Comparison of ENCODE assay signal across 10 mouse cellular contexts in genomic region chr13:3541159-3541782, GRCm38 (mm10). TPM values are rescaled to one million over a fixed set of nuclear protein-coding genes. Genes with fewer than 3 reads are reported as not detected.
A peak's percentile ranks its signal among the peaks of the same experiment; 100 is the strongest.
DNase-seq lines count a peak whose midpoint lies in the region; ATAC-seq and TF ChIP-seq lines count a peak whose summit lies in the region.
"Had no signal": no experiment of that assay in that cellular context is flagged by ENCODE, and none has a peak within 500 bp of the region (broad histone marks: within the 10 kb centered on the region; RNA-seq: fewer than 3 reads in every experiment).

No protein-coding gene starts in this region.

- no peaks in the 10 kb centered on the region for H3K36me3 ChIP-seq in stomach, embryonic 16.5 days (ENCODE audit: control insufficient read depth, insufficient read depth, low read length)
- H3K36me3 ChIP-seq in stomach, postnatal 0 days (ENCODE audit: control insufficient read depth, insufficient read depth, low read length): no peaks in the 10 kb centered on the region
- H3K36me3 ChIP-seq in forebrain, embryonic 13.5 days (ENCODE audit: poor library complexity, severe bottlenecking): no peaks in the 10 kb centered on the region
- 0 out of 2 replicates have a peak, but pooled peaks cover 2% of the 10 kb centered on the region for H3K36me3 ChIP-seq in liver, postnatal 0 days (replicated peaks; ENCODE audit: insufficient read depth, low read length)

- H3K9ac ChIP-seq in stomach, embryonic 16.5 days (ENCODE audit: low read length): no peak overlapping the region
- no peak overlapping the region for H3K9ac ChIP-seq in stomach, postnatal 0 days (ENCODE audit: low read length)
- no peak overlapping the region; the same call in 1 of the 2 replicates for H3K9ac ChIP-seq in forebrain, embryonic 13.5 days
- no peak overlapping the region for H3K9ac ChIP-seq in liver, postnatal 0 days (replicated peaks)

- ATAC-seq in stomach, embryonic 16.5 days (ENCODE audit: insufficient read depth, low FRiP score): no peak
- ATAC-seq in stomach, postnatal 0 days (ENCODE audit: low FRiP score, low TSS enrichment): no peak
- ATAC-seq in forebrain, embryonic 13.5 days: no peak
- no peak for ATAC-seq in liver, postnatal 0 days
- ATAC-seq in CD4-positive, CD25-positive, alpha-beta regulatory T cell, adult 4 months: no peak

- H3K27me3 ChIP-seq in stomach, embryonic 16.5 days (ENCODE audit: control insufficient read depth, insufficient read depth, low read length): no peaks in the 10 kb centered on the region
- H3K27me3 ChIP-seq in stomach, postnatal 0 days (ENCODE audit: control insufficient read depth, insufficient read depth, low read length): no peaks in the 10 kb centered on the region
- no peaks in the 10 kb centered on the region for H3K27me3 ChIP-seq in forebrain, embryonic 13.5 days
- no peaks in the 10 kb centered on the region for H3K27me3 ChIP-seq in liver, postnatal 0 days (ENCODE audit: insufficient read depth, low read length)

- H3K9me3 ChIP-seq in stomach, embryonic 16.5 days (replicated peaks; ENCODE audit: control insufficient read depth, low read length): no peaks in the 10 kb centered on the region
- no peaks in the 10 kb centered on the region for H3K9me3 ChIP-seq in stomach, postnatal 0 days (ENCODE audit: control insufficient read depth, low read length)
- H3K9me3 ChIP-seq in forebrain, embryonic 13.5 days (replicated peaks): 0 out of 2 replicates have a peak, but pooled peaks cover 4% of the 10 kb centered on the region
- H3K9me3 ChIP-seq in liver, postnatal 0 days (ENCODE audit: low read length): no peaks in the 10 kb centered on the region

- no peak overlapping the region for H3K4me3 ChIP-seq in stomach, embryonic 16.5 days (replicated peaks; ENCODE audit: low read length)
- H3K4me3 ChIP-seq in stomach, postnatal 0 days (ENCODE audit: low read depth, low read length): no peak overlapping the region
- no peak overlapping the region; the same call in 1 of the 2 replicates for H3K4me3 ChIP-seq in forebrain, embryonic 13.5 days
- H3K4me3 ChIP-seq in liver, postnatal 0 days (ENCODE audit: low read depth, low read length): no peak overlapping the region
- H3K4me3 ChIP-seq: erythroblast, embryonic 14.5 days had no signal

- no peak for TF ChIP-seq CTCF in stomach, postnatal 0 days (IDR thresholded peaks at IDR 0.05; ENCODE audit: low read depth)
- TF ChIP-seq CTCF in liver, postnatal 0 days (IDR thresholded peaks at IDR 0.05; ENCODE audit: low read depth): no peak

- WGBS in stomach, embryonic 16.5 days: 85% methylated on average over 2 of the region's 2 CpGs
- 75% methylated on average over 2 of the region's 2 CpGs for WGBS in stomach, postnatal 0 days
- 32% methylated on average over 2 of the region's 2 CpGs for WGBS in forebrain, embryonic 13.5 days
- WGBS in liver, postnatal 0 days (ENCODE audit: insufficient replicate concordance): 57% methylated on average over 2 of the region's 2 CpGs

- no peak for DNase-seq in stomach, postnatal 0 days (ENCODE audit: low spot score)
- DNase-seq in liver, postnatal 0 days: no peak
- DNase-seq in kidney, adult 18-20 months: no peak
- no peak for DNase-seq in MN1 (ENCODE audit: low spot score)
- DNase-seq: adrenal gland, postnatal 14 days; kidney, postnatal 36 days had no signal

- H3K4me2 ChIP-seq in stomach, embryonic 16.5 days (ENCODE audit: low read depth, low read length): peak overlapping the region; percentile 15; the same call in 1 of the 2 replicates
- no peak overlapping the region for H3K4me2 ChIP-seq in stomach, postnatal 0 days (replicated peaks; ENCODE audit: low read depth)
- peak overlapping the region; percentile 76 for H3K4me2 ChIP-seq in forebrain, embryonic 13.5 days
- H3K4me2 ChIP-seq in liver, postnatal 0 days (ENCODE audit: low read depth, low read length): peak overlapping the region; percentile 7; the same call in 1 of the 2 replicates

- no peak overlapping the region; the same call in 1 of the 2 replicates for H3K27ac ChIP-seq in stomach, embryonic 16.5 days (ENCODE audit: low read length)
- no peak overlapping the region for H3K27ac ChIP-seq in stomach, postnatal 0 days (replicated peaks)
- H3K27ac ChIP-seq in forebrain, embryonic 13.5 days: peak overlapping the region; percentile 54
- no peak overlapping the region for H3K27ac ChIP-seq in liver, postnatal 0 days (ENCODE audit: low read depth)

- no peak for TF ChIP-seq EP300 in stomach, postnatal 0 days (optimal IDR thresholded peaks at IDR 0.05)
- TF ChIP-seq EP300 in liver, postnatal 0 days (IDR thresholded peaks at IDR 0.05; ENCODE audit: low read depth): no peak

- H3K4me1 ChIP-seq in stomach, embryonic 16.5 days (ENCODE audit: control insufficient read depth, insufficient read depth, low read length): peaks cover 27% of the 10 kb centered on the region
- peaks cover 11% of the 10 kb centered on the region for H3K4me1 ChIP-seq in stomach, postnatal 0 days (replicated peaks; ENCODE audit: control insufficient read depth, insufficient read depth)
- H3K4me1 ChIP-seq in forebrain, embryonic 13.5 days: peaks cover 68% of the 10 kb centered on the region
- H3K4me1 ChIP-seq in liver, postnatal 0 days (ENCODE audit: insufficient read depth): peaks cover 38% of the 10 kb centered on the region

RNA-seq across cellular contexts. Expression of gene Gdi2, which starts 3.4 kb away (rescaled TPM):
- polyA plus RNA-seq in stomach, embryonic 16.5 days (2015; fragmentation: Nextera tagmentation; extraction: Ambion mirVana): 399 and 432 TPM in 2 replicates
- polyA plus RNA-seq in stomach, postnatal 0 days (2015; fragmentation: Nextera tagmentation; extraction: Ambion mirVana): 338 and 359 TPM in 2 replicates
- polyA plus RNA-seq in forebrain, embryonic 13.5 days (2015; fragmentation: Nextera tagmentation; extraction: Ambion mirVana): 447 and 450 TPM in 2 replicates
- 189 and 191 TPM in 2 replicates for polyA plus RNA-seq in liver, postnatal 0 days (2015; fragmentation: Nextera tagmentation; extraction: Ambion mirVana)
- polyA plus RNA-seq in CD4-positive, CD25-positive, alpha-beta regulatory T cell, adult 4 months (2017; shearing (Covaris generic)): 100 to 1,000 TPM; 666 to 730 TPM
